Mouse (Mus musculus): ENCODE measurements around the gene Lurap1l.
"Not testable (repeated sequence)": the region's sequence is repeated elsewhere in the genome, so short reads cannot be mapped to it uniquely, and the experiment has no call there.

The Lurap1l gene

DNA sequence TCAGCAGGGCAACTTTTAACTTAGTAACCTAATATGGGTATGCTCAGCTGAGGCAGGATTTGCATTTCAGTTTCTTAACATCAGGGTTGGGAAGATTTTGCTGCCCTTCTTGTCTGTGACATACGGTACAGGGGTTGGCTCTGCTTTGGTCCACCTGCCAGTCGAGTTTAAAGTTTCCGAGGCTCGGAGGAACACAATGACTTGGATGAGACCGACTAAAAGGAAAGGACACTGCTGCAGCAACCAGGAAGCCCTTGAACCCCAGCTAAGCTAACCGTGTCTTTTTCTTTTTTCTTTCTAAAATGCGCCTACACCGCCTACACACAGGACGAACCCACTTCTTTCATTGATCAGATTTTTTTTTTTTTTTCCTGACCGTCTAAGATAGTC lies at the start of gene Lurap1l:
Gene Lurap1l (plus strand): TSS at position 166 of the 390 bp plus-strand sequence.
- DNase-seq (ENCODE audit: low read depth, low spot score), result peak; percentile 76

DNA sequence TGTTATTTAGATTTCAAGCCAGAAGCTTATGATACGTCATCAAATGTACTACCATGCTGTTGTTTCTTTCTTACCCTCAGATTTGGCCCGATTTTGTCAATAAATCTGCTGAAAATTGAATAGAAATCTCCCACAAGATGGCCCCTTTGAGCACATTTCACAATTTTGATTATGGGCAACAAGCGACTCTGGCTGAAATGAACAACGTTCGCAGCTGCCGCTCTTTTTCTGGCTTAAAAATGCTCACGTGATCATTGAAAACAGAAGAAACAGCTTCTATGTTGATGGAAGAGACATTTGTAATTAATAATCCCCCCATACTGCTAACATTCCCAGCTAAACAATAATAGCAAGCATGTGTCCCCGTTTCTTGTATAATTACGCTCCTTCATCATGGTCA lies 47.5 kb upstream of the Lurap1l start:
- DNase-seq (ENCODE audit: low read depth, low spot score), result no peak

DNA sequence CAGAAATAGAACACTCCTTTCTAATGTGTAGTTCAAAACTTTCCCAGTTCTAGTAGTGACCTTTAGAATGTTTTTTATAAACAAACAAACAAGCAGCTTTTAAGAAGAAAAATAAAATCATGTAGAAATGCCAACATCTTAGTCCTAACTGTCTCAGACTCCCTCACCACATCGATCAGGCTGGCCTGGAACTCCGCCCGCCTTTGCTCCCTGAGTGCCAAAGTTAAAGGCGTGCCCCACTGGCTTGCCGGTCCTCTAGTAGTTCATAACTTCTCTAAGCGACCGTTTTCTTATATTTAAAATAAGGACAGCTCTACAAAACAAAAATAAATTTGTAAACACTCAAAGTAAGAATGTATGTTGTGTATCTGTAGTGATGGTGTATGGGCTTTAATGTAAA lies 46.5 kb upstream of the Lurap1l start:
- no peak for DNase-seq (ENCODE audit: low read depth, low spot score)

DNA sequence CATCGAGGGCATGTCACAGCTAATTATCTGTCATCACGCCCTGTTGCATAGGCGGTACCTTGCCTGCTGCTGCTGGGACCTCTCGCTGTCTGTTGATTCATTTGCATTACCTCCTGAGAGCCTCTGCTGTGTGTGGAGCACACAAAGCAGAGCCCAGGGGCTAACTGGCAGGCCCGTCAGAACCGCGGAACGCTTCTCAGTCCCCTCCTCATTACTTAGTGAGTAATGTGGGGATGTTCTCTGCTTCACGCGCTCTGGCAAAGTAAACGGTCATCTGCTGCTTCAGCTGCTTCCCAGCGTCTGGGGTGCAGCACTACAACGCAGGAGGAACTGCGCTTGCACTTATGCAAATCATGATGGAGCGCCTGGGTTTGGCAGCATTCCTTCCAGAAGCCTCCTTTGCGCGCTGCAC lies 45.9 kb upstream of the Lurap1l start:
- DNase-seq (ENCODE audit: low read depth, low spot score), result peak; percentile 71

DNA sequence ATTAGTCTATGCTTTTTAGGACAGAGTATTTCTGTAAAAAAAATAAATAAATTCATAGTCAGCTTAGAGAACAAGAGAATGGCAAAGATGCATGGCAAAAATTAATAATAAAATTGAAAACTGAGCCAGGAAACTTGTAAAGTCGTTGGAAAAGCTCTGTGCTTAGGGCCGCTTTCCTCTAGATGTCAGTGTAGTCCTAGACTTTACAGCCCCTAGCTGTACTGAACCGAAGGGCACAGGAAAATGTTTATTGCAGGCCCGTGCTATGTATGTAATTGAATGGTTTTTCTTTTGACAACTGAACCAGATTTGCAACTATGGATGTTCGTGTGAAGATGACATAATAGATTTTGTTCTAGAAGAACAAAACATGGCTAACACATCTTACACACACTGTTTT lies 44.4 kb upstream of the Lurap1l start:
- DNase-seq (ENCODE audit: low read depth, low spot score), result peak; percentile 39

DNA sequence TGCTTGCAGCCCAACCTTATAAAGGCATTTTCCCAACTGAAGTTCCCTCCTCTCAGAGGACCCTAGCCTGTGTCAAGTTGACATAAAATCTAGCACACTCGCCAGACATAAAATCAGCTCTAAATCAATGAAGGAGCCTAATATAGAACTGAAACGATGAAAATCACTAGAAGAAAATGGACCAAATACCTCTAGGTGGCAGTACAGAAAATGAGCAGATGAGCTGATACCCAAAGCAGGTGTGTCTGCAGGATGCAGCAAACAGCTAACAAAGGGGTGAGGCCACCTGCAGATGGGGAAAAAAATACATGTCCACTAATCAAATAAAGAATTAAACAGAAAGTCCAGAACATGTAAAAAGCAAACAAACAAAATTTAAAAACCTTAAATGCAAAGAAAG lies 40.8 kb upstream of the Lurap1l start:
- no peak for DNase-seq (ENCODE audit: low read depth, low spot score)

DNA sequence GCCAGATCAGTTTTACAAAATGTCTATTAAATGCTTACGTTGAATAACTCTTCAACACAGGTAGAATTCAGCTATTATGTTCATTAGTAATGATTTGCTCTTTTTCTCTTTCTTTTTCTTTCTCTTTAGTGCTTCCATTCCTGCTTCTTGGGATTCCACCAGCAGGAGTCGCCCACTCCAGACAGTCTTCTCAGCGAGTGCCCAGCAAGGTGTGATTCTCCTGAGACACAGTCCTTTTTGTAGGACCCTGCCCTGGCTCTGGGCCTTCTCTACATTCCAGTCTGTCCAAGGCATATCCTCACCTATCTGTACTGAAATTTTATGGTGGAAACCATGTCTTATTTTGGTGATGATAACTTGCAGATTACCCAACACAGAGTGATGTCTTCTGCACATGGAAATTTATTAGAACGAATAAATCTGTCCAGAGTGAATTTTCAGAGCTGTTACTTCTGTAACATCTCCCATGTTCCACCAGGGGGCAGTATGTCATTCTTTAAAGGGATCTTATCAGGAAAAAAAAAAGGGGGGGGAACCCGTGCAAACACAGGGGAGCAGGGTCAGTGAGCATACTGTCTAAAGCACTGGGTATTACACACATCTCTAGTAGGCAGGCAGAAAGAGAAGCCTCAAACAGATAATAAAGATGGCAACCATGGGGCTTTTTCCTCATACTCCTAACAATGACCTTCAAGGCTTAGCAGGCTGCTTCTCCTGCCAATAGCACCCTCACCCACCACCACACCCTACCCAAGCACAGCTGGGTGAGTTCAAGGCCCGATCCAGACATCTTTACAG lies 37.4 kb upstream of the Lurap1l start:
- peak; percentile 83 for DNase-seq (ENCODE audit: low read depth, low spot score)

DNA sequence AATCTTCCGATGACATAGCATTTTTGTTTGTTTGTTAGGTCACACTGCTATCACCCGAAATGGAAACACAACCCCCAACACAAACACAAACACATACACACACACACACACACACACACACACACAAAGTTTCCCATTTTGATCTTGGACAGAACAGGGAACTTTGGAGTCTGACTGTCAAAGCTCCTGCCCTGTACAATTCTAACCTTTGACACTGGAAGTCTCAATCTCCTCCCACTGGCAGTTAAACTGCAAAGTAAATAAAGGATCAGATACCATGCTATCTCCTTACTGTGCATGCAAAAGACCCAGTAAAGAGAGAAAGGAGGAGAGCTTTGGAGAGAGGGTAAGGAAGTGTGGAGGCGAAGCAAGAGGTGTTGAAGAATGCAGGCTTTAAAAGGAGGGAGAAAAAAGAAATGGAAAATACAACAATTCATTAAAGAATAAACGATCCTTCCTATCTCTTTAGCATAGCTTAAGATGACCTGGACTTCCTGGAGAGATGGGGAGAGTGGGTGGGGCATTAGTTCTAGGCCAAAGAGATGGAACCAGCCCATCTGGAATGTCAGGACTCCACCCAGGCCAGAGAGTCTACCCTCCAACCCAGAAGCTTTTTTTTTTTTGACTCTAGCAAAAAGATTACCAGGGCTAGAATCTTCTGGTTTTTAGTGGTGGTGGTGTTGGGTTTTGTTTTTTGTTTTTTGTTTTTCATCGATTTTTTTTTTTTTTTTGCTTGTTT lies 36.2 kb upstream of the Lurap1l start:
- peak; percentile 92 for DNase-seq (ENCODE audit: low read depth, low spot score)

DNA sequence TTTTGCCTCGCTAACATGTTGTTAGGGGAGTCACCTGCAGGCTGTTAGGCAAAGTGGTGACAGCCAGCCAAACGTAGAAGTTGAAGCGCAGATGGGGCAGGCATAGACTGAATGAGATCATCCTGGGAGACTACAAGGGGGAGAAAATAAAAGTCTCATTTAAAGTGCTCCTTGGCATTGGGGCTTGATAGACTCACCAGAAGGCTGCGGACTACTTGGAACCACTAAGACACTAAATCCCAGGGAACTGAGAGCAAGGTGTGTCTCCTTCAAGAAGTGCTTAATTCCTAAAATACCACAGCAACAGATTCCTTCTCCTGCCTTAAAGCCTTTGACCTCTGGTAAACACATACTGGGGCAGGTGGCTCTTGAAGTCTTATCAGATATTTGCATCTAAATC lies 35.4 kb upstream of the Lurap1l start:
- DNase-seq (ENCODE audit: low read depth, low spot score), result peak; percentile 78

DNA sequence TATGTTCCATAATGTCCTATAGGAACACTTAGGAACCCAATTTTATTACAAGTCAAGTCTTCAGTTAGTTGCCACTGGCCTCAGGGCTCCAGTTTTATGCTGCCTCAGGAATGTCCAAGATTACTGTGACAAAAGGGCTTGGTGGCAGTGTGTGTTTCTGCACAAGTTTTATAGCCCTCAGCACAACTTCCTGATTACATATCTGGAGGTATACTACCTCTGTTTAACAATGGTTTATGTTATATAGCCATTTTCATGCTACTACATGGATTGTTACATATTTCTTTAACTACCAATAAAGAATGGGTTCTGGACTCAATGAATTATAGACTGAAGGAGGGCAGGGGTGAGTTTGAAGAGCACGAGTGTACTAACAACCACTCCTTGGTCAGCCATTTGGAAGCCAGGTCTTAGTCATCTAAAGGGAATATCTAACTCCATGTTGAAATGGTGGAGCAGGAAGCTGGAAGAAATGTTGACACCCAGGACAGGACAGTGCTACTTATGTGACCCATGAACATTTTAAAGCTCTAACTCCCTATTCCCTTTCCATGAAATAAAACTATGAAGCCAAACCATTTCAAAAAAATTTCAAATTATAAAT lies 28.3 kb upstream of the Lurap1l start:
- DNase-seq (ENCODE audit: low read depth, low spot score), result no peak

DNA sequence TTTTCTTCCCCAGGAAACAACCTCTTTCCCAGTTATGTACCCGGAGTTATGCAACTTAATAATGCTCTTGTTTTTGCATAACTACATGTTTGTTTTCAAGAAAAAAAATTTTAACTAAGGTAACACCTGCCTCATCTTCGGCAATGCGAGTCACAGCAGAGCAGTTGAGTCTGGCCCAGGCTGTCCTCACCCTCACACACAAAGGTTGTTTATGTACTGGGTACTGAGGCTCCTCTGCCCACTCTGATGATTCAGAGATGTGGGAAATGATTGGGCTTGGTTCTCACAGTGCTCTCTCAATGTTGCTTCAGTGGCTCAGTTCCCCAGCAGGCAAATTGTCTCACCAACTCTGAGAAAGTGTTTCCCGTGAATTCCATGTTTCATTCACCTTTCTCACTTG lies 23.8 kb upstream of the Lurap1l start:
- DNase-seq (ENCODE audit: low read depth, low spot score), result no peak

DNA sequence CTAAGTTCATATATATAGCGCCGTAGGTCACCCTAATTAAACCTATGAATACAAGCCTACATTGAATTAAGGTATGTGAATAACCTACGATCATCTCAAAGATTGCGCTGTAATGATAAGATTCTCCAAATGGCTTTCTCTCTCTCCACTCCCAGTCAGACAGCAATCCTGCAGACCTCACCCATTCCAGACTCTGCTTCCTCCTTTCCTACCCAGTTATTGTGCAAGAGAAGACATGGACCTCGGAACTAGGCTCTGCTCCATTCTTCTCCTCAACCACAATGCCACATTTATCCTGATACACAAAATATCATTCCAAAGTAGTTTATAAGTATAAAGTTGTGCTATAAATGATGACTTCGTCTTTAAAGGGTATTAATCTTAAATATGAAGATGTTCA lies 19.4 kb upstream of the Lurap1l start:
- no peak for DNase-seq (ENCODE audit: low read depth, low spot score)

DNA sequence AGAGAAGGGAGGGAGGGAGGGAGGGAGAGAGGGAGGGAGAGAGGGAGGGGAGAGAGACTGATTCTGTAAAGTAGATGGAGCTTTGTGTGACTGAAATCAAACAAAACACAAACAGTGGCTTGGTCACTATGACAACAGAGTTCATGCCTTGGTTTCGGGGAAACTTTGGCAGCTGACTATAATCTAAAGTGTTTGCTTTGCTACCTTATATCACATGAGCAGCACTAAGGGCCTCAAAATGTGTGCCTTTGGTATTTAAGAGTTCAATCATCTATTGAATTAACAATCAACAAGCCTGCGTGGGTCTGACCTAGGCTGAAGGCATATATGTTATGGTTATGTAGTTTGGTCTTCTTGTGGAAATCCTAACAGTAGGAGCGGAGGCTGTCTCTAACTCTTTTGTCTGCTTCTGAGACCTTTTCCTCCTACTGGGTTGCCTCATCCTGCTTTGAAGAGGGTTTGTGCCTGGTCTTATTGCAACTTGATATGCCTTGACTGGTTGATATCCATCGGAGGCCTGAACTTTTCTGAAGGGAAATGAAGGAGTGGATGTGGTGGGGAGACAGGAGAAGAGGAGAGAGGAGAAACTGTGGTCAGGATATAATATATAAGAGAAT lies 15.1 kb upstream of the Lurap1l start:
- DNase-seq (ENCODE audit: low read depth, low spot score), result no peak

DNA sequence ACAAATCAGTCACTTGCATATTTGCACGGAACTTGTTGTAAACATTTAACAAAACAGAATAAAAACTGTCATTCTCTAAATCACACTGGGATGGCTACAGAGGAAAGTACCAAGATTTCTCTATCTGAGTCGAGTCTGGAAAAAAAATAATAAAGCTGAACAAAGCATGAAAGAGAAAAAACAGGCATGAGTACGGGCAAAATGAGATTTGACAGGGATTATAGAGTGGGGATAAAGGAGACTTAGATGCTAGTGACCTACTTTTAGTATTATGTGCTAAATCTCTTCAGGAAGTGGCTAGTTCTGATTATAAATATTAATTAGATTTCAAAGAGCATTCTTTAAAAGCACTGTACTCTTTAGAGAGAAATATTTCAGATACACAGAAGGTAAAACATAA lies 3.7 kb upstream of the Lurap1l start:
- no peak for DNase-seq (ENCODE audit: low read depth, low spot score)

DNA sequence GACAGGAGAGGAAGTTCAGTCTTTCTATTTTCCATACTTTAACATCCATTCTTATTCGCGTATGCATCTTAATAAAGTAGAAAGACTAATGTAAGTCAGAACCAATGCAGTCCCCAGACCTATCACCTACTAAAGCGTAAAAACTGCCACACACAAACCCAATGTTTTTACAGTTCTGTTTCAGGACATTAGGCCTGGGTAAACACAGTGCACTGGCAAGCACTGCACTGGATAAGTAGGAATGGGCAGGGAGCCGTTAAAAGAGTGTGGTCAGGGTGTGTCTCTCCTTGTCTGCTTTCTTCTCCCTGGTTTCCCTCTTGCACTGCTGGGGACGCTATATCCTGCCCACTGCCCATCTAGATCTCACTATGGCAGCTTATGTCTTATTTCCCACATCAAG lies 2.5 kb upstream of the Lurap1l start:
- DNase-seq (ENCODE audit: low read depth, low spot score), result no peak

DNA sequence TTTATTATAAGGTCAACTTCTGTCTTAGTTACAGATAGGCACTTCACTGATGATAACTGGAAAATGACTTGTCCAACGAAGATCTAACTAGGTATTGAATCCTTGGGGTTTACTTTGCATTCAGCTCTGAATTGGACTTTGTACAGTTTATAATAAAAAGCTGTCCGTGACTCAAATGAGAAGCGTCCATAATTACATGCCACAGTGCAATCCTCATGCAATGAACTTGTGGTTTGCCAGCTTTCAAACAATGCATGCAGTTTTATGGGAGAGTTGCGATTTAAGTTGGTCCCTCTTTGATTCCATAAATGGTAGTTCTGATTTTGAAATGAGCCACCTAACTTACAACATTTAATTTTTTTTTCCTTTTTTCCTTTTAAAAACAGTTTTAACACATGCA lies 1.5 kb upstream of the Lurap1l start:
- no peak for DNase-seq (ENCODE audit: low read depth, low spot score)

DNA sequence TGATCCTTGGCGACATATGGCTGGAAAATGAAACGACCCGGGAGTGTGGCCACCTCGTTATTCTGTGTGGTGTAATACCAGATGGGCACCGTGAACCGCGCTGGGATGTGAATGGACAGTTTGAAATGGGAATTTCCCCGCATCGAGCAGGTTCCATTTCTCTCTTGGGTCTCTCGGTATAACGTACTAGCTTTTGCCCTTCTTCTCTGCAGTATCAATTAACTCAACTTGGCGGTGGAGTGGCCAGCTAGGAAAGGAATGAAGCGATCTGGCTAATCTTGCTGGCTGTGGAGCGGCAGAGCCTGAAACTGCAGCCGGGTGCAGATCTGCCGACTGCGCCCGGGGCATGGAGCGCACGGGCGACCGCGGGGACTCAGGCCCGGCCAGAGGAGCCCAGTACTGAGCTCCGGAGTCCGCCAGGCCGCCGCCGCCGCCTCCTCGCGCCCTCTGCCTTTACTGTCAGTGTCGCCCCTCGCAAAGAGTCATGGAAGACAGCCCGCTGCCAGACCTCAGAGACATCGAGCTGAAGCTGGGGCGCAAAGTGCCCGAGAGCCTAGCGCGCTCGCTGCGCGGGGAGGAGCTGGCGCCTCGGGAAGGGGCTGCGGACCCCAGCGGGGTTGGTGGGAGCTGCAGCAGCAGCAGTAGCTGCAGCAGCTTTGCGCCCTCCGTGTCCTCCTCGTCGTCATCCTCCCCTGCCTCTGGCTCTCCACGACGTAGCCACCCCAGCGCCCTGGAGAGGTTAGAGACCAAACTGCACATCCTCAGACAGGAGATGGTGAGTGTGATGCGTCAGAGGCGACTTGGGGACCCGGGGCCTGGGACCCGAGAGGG lies 640 bp downstream of the Lurap1l start:
- DNase-seq (ENCODE audit: low read depth, low spot score), result peak; percentile 78

DNA sequence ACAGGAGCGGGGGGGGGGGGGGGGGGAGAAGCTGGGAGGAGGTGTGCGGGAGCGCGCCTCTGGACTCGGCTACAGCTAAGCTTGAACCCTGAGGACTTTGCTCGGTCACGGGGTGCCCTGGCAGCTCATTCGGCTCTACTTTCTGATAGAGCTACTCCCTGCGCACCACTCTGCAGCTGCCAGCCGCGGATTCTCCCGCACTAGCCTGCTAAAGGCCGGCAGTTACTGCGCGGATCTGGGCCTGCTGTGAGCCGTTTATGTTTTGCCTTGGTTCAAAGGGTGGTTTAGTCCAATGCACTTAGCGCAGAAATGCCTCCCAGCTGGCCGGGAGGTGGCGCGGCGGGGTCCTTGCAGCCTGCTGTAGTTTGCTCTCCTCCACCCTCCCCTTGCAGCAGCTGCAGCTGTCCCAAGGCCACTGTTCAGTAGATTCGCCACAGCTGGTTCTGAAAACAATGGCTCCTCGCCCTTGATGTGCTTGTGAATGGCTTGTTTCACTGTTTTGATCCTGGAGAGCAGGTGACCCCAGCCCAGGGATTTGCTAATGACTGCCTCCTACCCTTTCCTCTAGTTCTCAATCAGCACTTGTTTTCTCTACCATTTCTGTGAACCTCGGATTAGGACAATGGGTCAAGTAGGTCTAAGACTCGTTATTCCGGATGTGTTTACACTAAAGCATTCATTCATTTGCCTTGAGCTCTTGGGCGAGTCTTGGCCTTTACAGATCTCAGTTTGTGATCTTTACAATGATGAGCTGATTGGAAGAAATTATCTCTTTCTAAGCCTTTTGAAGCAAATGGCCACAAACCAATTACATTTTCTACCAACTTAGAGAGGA lies 1.5 kb downstream of the Lurap1l start:
- peak; percentile 95 for DNase-seq (ENCODE audit: low read depth, low spot score)

DNA sequence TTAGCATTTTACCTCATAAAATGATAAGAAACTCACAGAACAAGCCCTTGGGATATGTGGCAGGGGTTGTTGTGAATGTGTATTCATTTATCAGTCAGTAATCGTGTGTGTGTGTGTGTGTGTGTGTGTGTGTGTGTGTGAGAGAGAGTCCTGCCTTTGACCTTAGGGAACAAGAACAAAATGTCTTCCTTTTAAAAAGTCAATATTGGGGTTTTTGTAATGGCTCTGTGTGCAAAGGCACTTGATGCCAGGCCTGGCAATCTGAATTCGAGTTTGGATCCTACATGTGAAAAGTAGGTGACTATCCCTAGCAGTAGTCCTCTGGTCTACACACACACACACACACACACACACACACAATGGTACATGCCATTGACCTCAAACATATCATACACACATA lies 4.8 kb downstream of the Lurap1l start:
- no peak for DNase-seq (ENCODE audit: low read depth, low spot score)

DNA sequence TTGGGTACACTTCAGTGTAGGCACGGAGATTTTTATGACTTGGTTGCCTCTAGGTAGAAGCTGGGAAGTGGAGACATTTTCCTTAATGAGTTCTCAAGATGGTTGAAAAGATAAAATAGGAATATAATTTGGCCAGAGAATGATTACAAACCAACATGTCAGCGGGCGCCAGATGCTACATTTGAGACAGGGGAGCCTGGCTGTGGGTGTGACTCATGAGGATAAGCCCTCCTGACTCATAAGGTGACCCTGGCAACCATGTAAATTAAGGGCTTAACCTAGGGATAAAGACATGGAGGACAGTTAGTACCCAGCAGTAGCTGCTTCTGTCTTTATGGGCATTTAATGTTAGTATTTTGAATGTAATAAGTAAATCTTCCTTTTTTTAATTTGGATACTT lies 6.2 kb downstream of the Lurap1l start:
- DNase-seq (ENCODE audit: low read depth, low spot score), result no peak

DNA sequence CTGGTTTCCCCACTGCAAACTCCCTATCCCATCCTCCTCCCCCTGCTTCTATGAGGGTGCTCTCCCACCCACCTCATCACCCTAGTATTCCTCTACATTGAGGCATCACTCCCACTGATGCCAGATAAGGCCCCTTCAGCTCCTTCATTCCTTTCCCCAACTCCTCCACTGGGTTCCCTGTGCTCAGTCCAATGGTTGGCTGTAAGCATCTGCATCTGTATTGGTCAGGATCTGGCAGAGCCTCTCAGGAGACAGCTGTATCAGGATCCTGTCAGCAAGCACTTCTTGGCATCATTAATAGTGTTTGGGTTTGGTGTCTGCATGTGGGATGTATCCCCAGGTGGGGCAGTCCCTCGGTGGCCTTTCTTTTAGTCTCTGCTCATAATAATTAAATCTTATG lies 6.7 kb downstream of the Lurap1l start:
- DNase-seq (ENCODE audit: low read depth, low spot score), result not testable (repeated sequence)
